Mouse (Mus musculus) hindbrain, embryonic 11.5 days (tissue): ENCODE measurements around the gene Shb. TPM values are rescaled to one million over a fixed set of nuclear protein-coding genes. Genes with fewer than 3 reads are reported as not detected.
A peak's percentile ranks its signal among the peaks of the same experiment; 100 is the strongest.

Source experiments
- ATAC-seq: fragments of 200-750 bp; cut with Nextera tagmentation; 2 replicates; pipeline ENCODE4 v1.8.0; 2017; ENCODE audit warnings: mild to moderate bottlenecking, moderate TSS enrichment, moderate library complexity; ENCODE audit not compliant: low FRiP score
- DNase-seq: peaks from one replicate; pipeline ENCODE4 v3.0.0-alpha.2; 2015; ENCODE audit warnings: low spot score
- H3K27ac ChIP-seq: fragments of 300-500 bp; sonication (generic); 2 replicates; pipeline ENCODE4 v1.5.1; 2014; ENCODE audit warnings: mild to moderate bottlenecking, low read depth, low read length
- H3K27me3 ChIP-seq: fragments of 300-500 bp; sonication (generic); 2 replicates; pipeline ENCODE4 v1.6.1; 2014; ENCODE audit warnings: mild to moderate bottlenecking, low read length, moderate library complexity, mixed read lengths; ENCODE audit not compliant: control insufficient read depth, insufficient read depth
- H3K36me3 ChIP-seq: fragments of 300-500 bp; sonication (generic); 2 replicates; pipeline ENCODE4 v1.6.1; 2014; ENCODE audit warnings: mild to moderate bottlenecking, low read length, moderate library complexity, mixed read lengths; ENCODE audit not compliant: control insufficient read depth, insufficient read depth
- H3K4me1 ChIP-seq: fragments of 300-500 bp; sonication (generic); replicated peaks from 2 replicates; pipeline ENCODE4 v1.6.1; 2014; ENCODE audit warnings: low read length, mixed read lengths; ENCODE audit not compliant: control insufficient read depth, insufficient read depth
- H3K4me2 ChIP-seq: fragments of 300-500 bp; sonication (generic); replicated peaks from 2 replicates; pipeline ENCODE4 v1.6.1; 2014; ENCODE audit warnings: mild to moderate bottlenecking, low read depth, low read length
- H3K4me3 ChIP-seq: fragments of 300-500 bp; sonication (generic); 2 replicates; pipeline ENCODE4 v1.5.1; 2014; ENCODE audit warnings: low read depth, low read length
- H3K9ac ChIP-seq: fragments of 300-500 bp; sonication (generic); 2 replicates; pipeline ENCODE4 v1.6.1; 2014; ENCODE audit warnings: low read depth, low read length
- H3K9me3 ChIP-seq: fragments of 300-500 bp; sonication (generic); 2 replicates; pipeline ENCODE4 v1.6.1; 2016; ENCODE audit warnings: low read length; ENCODE audit not compliant: control insufficient read depth
- WGBS: fragments of 180-500 bp; shearing (Covaris S2); extraction: QIAGEN DNeasy Blood & Tissue Kit; methylation state at CpG from one replicate; pipeline ENCODE4 v1.1.7; 2014; 5-methylcytosine and 5-hydroxymethylcytosine counted together
- polyA plus RNA-seq: library from polyadenylated mRNA; unstranded; fragments of >200 nt; fragmentation: Nextera tagmentation; extraction: Ambion mirVana; gene quantifications from 2 replicates; pipeline ENCODE4 v1.2.1, GENCODE M21; 2014

Shb gene
- polyA plus RNA-seq, 1 experiment from 2014 or later, result 4.2 TPM

- Histone ChIP-seq H3K36me3 (no peaks in the 10 kb centered on the region), H3K9me3 (no peaks in the 10 kb centered on the region), H3K4me3 (no peak overlapping the region), H3K27me3 (0 out of 2 replicates have a peak, but pooled peaks cover 2% of the 10 kb centered on the region), H3K27ac (no peak overlapping the region), H3K4me1 (no peaks in the 10 kb centered on the region), H3K4me2 (no peak overlapping the region), H3K9ac (no peak overlapping the region)
- no peak for DNase-seq
- ATAC-seq, result no peak
Measured at GRCm38 (mm10) chr4:45522956-45523355, 9.3 kb downstream of the Shb start.

GRCm38 (mm10) chr4:45522583-45522900 is 9.7 kb downstream of the Shb start:
- no peak for DNase-seq
- 71% methylated on average over 4 of the region's 4 CpGs for WGBS
- Histone ChIP-seq H3K36me3 (no peaks in the 10 kb centered on the region), H3K27ac (no peak overlapping the region), H3K9me3 (no peaks in the 10 kb centered on the region), H3K9ac (no peak overlapping the region), H3K4me2 (no peak overlapping the region), H3K27me3 (0 out of 2 replicates have a peak, but pooled peaks cover under 1% of the 10 kb centered on the region), H3K4me3 (no peak overlapping the region), H3K4me1 (no peaks in the 10 kb centered on the region)
- no peak for ATAC-seq

GRCm38 (mm10) chr4:45521705-45522582 is 10.3 kb downstream of the Shb start:
- 54% methylated on average over 9 of the region's 9 CpGs for WGBS
- H3K27me3 ChIP-seq, result no peaks in the 10 kb centered on the region
- ATAC-seq, result no peak

GRCm38 (mm10) chr4:45520375-45520774 is 11.9 kb downstream of the Shb start:
- Histone ChIP-seq H3K4me2 (no peak overlapping the region), H3K27ac (no peak overlapping the region), H3K27me3 (no peaks in the 10 kb centered on the region), H3K9ac (no peak overlapping the region), H3K4me1 (no peaks in the 10 kb centered on the region), H3K4me3 (no peak overlapping the region), H3K9me3 (no peaks in the 10 kb centered on the region), H3K36me3 (no peaks in the 10 kb centered on the region)
- 82% methylated on average over 8 of the region's 8 CpGs for WGBS
- no peak for ATAC-seq
- DNase-seq, result no peak

More at GRCm38 (mm10) chr4:45521705-45522582, 10.3 kb downstream of the Shb start:
- no peak overlapping the region for H3K4me2 ChIP-seq
- no peaks in the 10 kb centered on the region for H3K36me3 ChIP-seq
- no peaks in the 10 kb centered on the region for H3K9me3 ChIP-seq
- no peak overlapping the region for H3K4me3 ChIP-seq
- no peak overlapping the region for H3K27ac ChIP-seq
- DNase-seq, result no peak
- no peak overlapping the region for H3K9ac ChIP-seq
- no peaks in the 10 kb centered on the region for H3K4me1 ChIP-seq

GRCm38 (mm10) chr4:45517399-45517798 is 14.9 kb downstream of the Shb start:
- H3K27ac ChIP-seq, result no peak overlapping the region
- H3K36me3 ChIP-seq, result no peaks in the 10 kb centered on the region
- peaks cover 11% of the 10 kb centered on the region for H3K4me1 ChIP-seq
- H3K27me3 ChIP-seq, result no peaks in the 10 kb centered on the region
- no peak overlapping the region for H3K9ac ChIP-seq
- DNase-seq, result no peak
- H3K9me3 ChIP-seq, result no peaks in the 10 kb centered on the region
- 51% methylated on average over 4 of the region's 4 CpGs for WGBS
- no peak overlapping the region for H3K4me3 ChIP-seq
- H3K4me2 ChIP-seq, result no peak overlapping the region
- no peak for ATAC-seq

GRCm38 (mm10) chr4:45515894-45516293 is 16.4 kb downstream of the Shb start:
- H3K36me3 ChIP-seq, result no peaks in the 10 kb centered on the region
- WGBS, result 62% methylated on average over 4 of the region's 4 CpGs
- peaks cover 11% of the 10 kb centered on the region for H3K4me1 ChIP-seq
- H3K9ac ChIP-seq, result no peak overlapping the region
- DNase-seq, result no peak
- ATAC-seq, result no peak
- H3K9me3 ChIP-seq, result no peaks in the 10 kb centered on the region
- H3K27ac ChIP-seq, result no peak overlapping the region
- no peaks in the 10 kb centered on the region for H3K27me3 ChIP-seq
- no peak overlapping the region for H3K4me3 ChIP-seq
- H3K4me2 ChIP-seq, result no peak overlapping the region

GRCm38 (mm10) chr4:45514406-45514805 is 17.9 kb downstream of the Shb start:
- peak overlapping the region; percentile 15; the same call in 1 of the 2 replicates for H3K9ac ChIP-seq
- no peak overlapping the region for H3K4me3 ChIP-seq
- H3K4me1 ChIP-seq, result peaks cover 11% of the 10 kb centered on the region
- DNase-seq (no peak), ATAC-seq (no peak)
- H3K27ac ChIP-seq, result no peak overlapping the region
- 10% methylated on average over 7 of the region's 7 CpGs for WGBS
- no peaks in the 10 kb centered on the region for H3K36me3 ChIP-seq
- no peak overlapping the region; the same call in 1 of the 2 replicates for H3K4me2 ChIP-seq
- H3K27me3 ChIP-seq, result no peaks in the 10 kb centered on the region
- H3K9me3 ChIP-seq, result no peaks in the 10 kb centered on the region

GRCm38 (mm10) chr4:45513791-45514293 is 18.4 kb downstream of the Shb start:
- Histone ChIP-seq H3K36me3 (no peaks in the 10 kb centered on the region), H3K4me2 (peak overlapping the region; percentile 22), H3K4me1 (peaks cover 11% of the 10 kb centered on the region), H3K9me3 (no peaks in the 10 kb centered on the region), H3K27me3 (no peaks in the 10 kb centered on the region), H3K27ac (no peak overlapping the region), H3K4me3 (no peak overlapping the region), H3K9ac (peak overlapping the region; percentile 32; the same call in 1 of the 2 replicates)
- peak; percentile 52 for DNase-seq
- peak; percentile 49; the same call in 1 of the 2 replicates for ATAC-seq
- under 1% methylated on average over 10 of the region's 10 CpGs for WGBS

- Histone ChIP-seq H3K9me3 (no peaks in the 10 kb centered on the region), H3K4me3 (no peak overlapping the region), H3K36me3 (no peaks in the 10 kb centered on the region), H3K27me3 (no peaks in the 10 kb centered on the region), H3K4me1 (peaks cover 11% of the 10 kb centered on the region), H3K9ac (no peak overlapping the region; the same call in 1 of the 2 replicates), H3K4me2 (peak overlapping the region; percentile 22; the same call in 1 of the 2 replicates), H3K27ac (no peak overlapping the region)
- WGBS, result 51% methylated on average over 2 of the region's 2 CpGs
- ATAC-seq (no peak), DNase-seq (no peak)
Measured at GRCm38 (mm10) chr4:45513340-45513739, 18.9 kb downstream of the Shb start.
